Mouse (Mus musculus) T-cell, adult 66 days (primary cell): ENCODE results near the gene Nrg3. TPM values are rescaled to one million over a fixed set of nuclear protein-coding genes. Genes with fewer than 3 reads are reported as not detected.

Experiments
- total RNA-seq, 2 experiments: library from RNA; stranded (reverse); gene quantifications; 3 replicates in 1 of 2; 4 replicates in 1 of 2; pipeline ENCODE4 v1.2.4; 2023

Nrg3 gene
- not detected for total RNA-seq

DNA sequence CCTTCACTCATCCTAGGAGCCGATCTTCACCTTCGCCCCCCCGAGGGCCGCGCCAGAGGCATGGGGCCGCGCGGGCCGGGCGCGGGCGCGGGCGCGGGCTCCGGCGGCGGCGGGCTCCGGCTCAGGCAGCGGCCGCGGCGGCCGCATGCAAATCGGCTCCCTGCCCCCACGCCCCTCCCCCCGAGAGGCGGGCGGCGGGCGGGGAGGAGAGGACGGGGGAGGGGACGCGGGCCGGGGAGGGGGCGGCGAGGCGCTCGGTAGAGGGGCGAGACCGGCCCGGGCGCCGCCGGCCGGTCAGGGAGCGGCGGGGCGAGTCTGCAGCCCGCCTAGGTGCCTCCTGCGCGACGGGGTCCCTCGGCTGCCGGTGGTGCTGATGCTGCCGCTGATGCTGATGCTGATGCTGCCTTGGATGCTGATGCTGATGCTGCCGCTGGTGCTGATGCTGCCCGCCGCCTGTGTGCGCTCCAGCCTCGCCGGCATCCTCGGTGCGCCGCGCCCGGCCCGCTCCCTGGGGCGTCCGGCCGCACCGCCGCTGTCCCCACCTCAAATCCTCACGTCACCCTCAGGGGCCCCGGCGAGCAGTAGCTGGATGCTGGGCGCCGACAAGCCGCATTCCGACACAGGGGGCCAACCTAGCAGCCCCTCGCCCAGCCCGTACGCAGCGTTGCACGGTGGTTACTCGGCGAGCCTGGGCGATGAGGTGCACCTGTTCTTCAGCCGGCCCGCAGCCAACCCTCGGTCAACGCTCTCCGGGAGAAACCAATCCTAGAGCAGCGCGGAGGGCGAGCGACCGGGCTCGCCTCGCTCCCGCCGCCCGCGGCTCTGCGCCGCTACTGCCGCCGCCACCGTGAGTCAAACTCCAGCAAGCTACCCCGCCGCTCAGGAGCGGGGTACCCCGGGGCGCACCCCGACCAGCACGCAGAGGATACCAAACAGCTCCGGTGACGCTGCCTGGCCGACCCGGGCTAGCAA lies at the start of gene Nrg3:
Gene Nrg3 (minus strand): TSS at position 299 of the 972 bp plus-strand sequence.

